Mouse (Mus musculus): Measurements from ENCODE around the gene Rnf187. TPM values are rescaled to one million over a fixed set of nuclear protein-coding genes. Genes with fewer than 3 reads are reported as not detected.

The Rnf187 gene
- polyA plus RNA-seq (2012; rRNA removed), result 87.9 and 160 TPM in 2 replicates

GRCm38 (mm10) chr11:58938322-58939087 lies at the start of gene Rnf187:
Rnf187 (minus strand) TSS chr11:58938916.
- H3K27ac ChIP-seq (ENCODE audit: insufficient read depth, low read depth, low read length), result peak within 1 kb of the TSS; percentile 74
- peak within 1 kb of the TSS; percentile 78 for H3K4me3 ChIP-seq (ENCODE audit: low read depth, low read length)
- H3K27me3 ChIP-seq (ENCODE audit: control insufficient read depth, insufficient read depth, low read length), result no peaks in the 10 kb centered on the region
- H3K36me3 ChIP-seq (ENCODE audit: control insufficient read depth, insufficient read depth, low read length), result peaks cover 18% of the 10 kb centered on the region
- under 1% methylated on average over 95 of the region's 95 CpGs for WGBS
- H3K4me1 ChIP-seq (ENCODE audit: control insufficient read depth, insufficient read depth, insufficient read length, low read length), result peaks cover 12% of the 10 kb centered on the region; the same call in 1 of the 2 replicates
- peak; percentile 85 for TF ChIP-seq POLR2A (IDR thresholded peaks at IDR 0.05; ENCODE audit: low read depth, low read length)
- no peak for TF ChIP-seq CTCF (IDR thresholded peaks at IDR 0.05; ENCODE audit: extremely low read depth, insufficient read length, insufficient replicate concordance, low read depth, low read length)

DNA sequence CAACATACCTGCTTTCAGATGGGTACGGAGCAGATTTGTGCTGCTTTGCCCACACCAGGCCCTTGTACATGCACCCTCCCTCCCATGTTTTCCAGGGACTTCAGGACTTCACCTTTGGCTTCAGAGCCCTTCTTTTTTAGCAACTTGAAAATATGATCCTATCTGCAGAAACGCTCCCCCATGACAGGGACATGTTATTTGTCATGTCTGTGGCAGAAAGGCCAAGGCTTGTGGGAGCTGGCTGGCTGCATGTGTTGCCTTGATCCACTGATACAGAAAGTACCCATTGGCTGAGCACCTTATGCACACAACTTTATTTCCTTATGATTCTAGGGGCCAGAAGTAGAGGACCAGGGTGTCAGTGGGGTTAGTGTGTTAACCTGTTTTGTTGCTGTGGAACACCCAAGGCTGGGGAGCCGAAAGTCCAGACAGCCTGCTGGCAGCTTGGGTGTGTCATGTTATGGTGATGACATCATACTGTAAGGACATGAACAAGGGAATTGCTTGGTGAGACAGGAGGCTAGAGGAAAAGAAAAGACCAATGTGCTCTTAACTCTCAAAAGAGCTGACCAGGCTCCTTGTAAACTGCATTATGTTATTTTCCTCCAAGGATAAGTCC lies 46.7 kb upstream of the Rnf187 start:
- peaks cover 66% of the 10 kb centered on the region for H3K36me3 ChIP-seq (ENCODE audit: control insufficient read depth, insufficient read depth, low read length)
- H3K27ac ChIP-seq (ENCODE audit: insufficient read depth, low read depth, low read length), result no peak overlapping the region
- TF ChIP-seq CTCF (IDR thresholded peaks at IDR 0.05; ENCODE audit: extremely low read depth, insufficient read length, insufficient replicate concordance, low read depth, low read length) (no peak), POLR2A (IDR thresholded peaks at IDR 0.05; ENCODE audit: low read depth, low read length) (no peak)
- H3K4me1 ChIP-seq (ENCODE audit: control insufficient read depth, insufficient read depth, insufficient read length, low read length), result peaks cover 20% of the 10 kb centered on the region
- no peak overlapping the region for H3K4me3 ChIP-seq (ENCODE audit: low read depth, low read length)
- WGBS, result 70% methylated on average over 3 of the region's 3 CpGs
- H3K27me3 ChIP-seq (ENCODE audit: control insufficient read depth, insufficient read depth, low read length), result no peaks in the 10 kb centered on the region

- H3K27ac ChIP-seq (ENCODE audit: insufficient read depth, low read depth, low read length), result no peak overlapping the region
These were observed 45.9 kb upstream of the Rnf187 start for GRCm38 (mm10) chr11:58984657-58985056.

GRCm38 (mm10) chr11:58983691-58984341 lies 45.1 kb upstream of the Rnf187 start:
- H3K27me3 ChIP-seq (ENCODE audit: control insufficient read depth, insufficient read depth, low read length), result no peaks in the 10 kb centered on the region
- no peak overlapping the region for H3K27ac ChIP-seq (ENCODE audit: insufficient read depth, low read depth, low read length)
- H3K4me3 ChIP-seq (ENCODE audit: low read depth, low read length), result no peak overlapping the region
- peaks cover 28% of the 10 kb centered on the region for H3K4me1 ChIP-seq (ENCODE audit: control insufficient read depth, insufficient read depth, insufficient read length, low read length)
- peaks cover 51% of the 10 kb centered on the region for H3K36me3 ChIP-seq (ENCODE audit: control insufficient read depth, insufficient read depth, low read length)
- TF ChIP-seq CTCF (IDR thresholded peaks at IDR 0.05; ENCODE audit: extremely low read depth, insufficient read length, insufficient replicate concordance, low read depth, low read length) (no peak), POLR2A (IDR thresholded peaks at IDR 0.05; ENCODE audit: low read depth, low read length) (no peak)
- 83% methylated on average over 6 of the region's 6 CpGs for WGBS

More at GRCm38 (mm10) chr11:58984657-58985056, 45.9 kb upstream of the Rnf187 start:
- Histone ChIP-seq H3K36me3 (ENCODE audit: control insufficient read depth, insufficient read depth, low read length) (peaks cover 59% of the 10 kb centered on the region), H3K27me3 (ENCODE audit: control insufficient read depth, insufficient read depth, low read length) (no peaks in the 10 kb centered on the region), H3K4me1 (ENCODE audit: control insufficient read depth, insufficient read depth, insufficient read length, low read length) (peaks cover 23% of the 10 kb centered on the region), H3K4me3 (ENCODE audit: low read depth, low read length) (no peak overlapping the region)
- no peak for TF ChIP-seq POLR2A (IDR thresholded peaks at IDR 0.05; ENCODE audit: low read depth, low read length)
- TF ChIP-seq CTCF (IDR thresholded peaks at IDR 0.05; ENCODE audit: extremely low read depth, insufficient read length, insufficient replicate concordance, low read depth, low read length), result no peak
- 89% methylated on average over 7 of the region's 7 CpGs for WGBS

DNA sequence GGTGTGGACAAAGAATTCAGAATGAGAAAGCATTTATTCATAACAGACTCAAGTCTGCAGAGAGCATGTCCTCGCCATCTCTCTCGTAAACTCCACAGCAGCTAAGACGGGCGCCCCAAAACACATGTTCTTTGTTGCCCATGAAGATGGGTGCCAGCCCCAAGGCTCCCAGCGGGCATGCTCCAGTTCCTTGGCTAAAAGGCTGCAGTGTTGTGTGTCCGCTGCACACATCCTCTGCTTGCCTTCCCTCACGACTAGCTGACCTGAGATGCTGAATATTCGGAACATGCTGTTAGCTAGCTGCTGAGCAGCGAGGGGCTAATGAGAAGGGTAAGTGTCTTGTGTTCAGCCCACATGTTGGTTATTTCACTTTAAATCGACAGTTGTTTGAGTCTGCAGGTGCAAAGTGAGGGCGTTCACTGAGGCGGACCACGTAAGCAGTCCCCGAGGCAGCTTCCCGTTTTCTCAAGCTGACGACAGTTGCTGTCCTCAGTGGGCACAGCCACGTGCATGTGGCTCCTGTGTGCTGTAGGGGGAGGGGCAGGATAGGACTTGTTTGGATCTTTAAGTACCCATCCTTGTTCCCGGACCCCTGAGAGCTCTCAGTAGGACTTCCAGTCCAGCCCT lies 43.9 kb upstream of the Rnf187 start:
- H3K27ac ChIP-seq (ENCODE audit: insufficient read depth, low read depth, low read length), result no peak overlapping the region
- H3K4me1 ChIP-seq (ENCODE audit: control insufficient read depth, insufficient read depth, insufficient read length, low read length), result peaks cover 28% of the 10 kb centered on the region
- WGBS, result 90% methylated on average over 18 of the region's 18 CpGs
- H3K36me3 ChIP-seq (ENCODE audit: control insufficient read depth, insufficient read depth, low read length), result peaks cover 42% of the 10 kb centered on the region
- no peak overlapping the region for H3K4me3 ChIP-seq (ENCODE audit: low read depth, low read length)
- TF ChIP-seq CTCF (IDR thresholded peaks at IDR 0.05; ENCODE audit: extremely low read depth, insufficient read length, insufficient replicate concordance, low read depth, low read length), result no peak
- no peak for TF ChIP-seq POLR2A (IDR thresholded peaks at IDR 0.05; ENCODE audit: low read depth, low read length)
- H3K27me3 ChIP-seq (ENCODE audit: control insufficient read depth, insufficient read depth, low read length), result no peaks in the 10 kb centered on the region

GRCm38 (mm10) chr11:58981541-58982447 lies 43.1 kb upstream of the Rnf187 start:
- Histone ChIP-seq H3K27ac (ENCODE audit: insufficient read depth, low read depth, low read length) (no peak overlapping the region), H3K4me3 (ENCODE audit: low read depth, low read length) (no peak overlapping the region), H3K4me1 (ENCODE audit: control insufficient read depth, insufficient read depth, insufficient read length, low read length) (peaks cover 30% of the 10 kb centered on the region), H3K27me3 (ENCODE audit: control insufficient read depth, insufficient read depth, low read length) (no peaks in the 10 kb centered on the region), H3K36me3 (ENCODE audit: control insufficient read depth, insufficient read depth, low read length) (peaks cover 37% of the 10 kb centered on the region)
- no peak for TF ChIP-seq POLR2A (IDR thresholded peaks at IDR 0.05; ENCODE audit: low read depth, low read length)
- peak; percentile 76 for TF ChIP-seq CTCF (IDR thresholded peaks at IDR 0.05; ENCODE audit: extremely low read depth, insufficient read length, insufficient replicate concordance, low read depth, low read length)
- 18% methylated on average over 14 of the region's 14 CpGs for WGBS

Measured in small intestine, adult 2 months (tissue).